Comparison of ENCODE assay signal across 8 mouse cellular contexts in the genomic region with DNA sequence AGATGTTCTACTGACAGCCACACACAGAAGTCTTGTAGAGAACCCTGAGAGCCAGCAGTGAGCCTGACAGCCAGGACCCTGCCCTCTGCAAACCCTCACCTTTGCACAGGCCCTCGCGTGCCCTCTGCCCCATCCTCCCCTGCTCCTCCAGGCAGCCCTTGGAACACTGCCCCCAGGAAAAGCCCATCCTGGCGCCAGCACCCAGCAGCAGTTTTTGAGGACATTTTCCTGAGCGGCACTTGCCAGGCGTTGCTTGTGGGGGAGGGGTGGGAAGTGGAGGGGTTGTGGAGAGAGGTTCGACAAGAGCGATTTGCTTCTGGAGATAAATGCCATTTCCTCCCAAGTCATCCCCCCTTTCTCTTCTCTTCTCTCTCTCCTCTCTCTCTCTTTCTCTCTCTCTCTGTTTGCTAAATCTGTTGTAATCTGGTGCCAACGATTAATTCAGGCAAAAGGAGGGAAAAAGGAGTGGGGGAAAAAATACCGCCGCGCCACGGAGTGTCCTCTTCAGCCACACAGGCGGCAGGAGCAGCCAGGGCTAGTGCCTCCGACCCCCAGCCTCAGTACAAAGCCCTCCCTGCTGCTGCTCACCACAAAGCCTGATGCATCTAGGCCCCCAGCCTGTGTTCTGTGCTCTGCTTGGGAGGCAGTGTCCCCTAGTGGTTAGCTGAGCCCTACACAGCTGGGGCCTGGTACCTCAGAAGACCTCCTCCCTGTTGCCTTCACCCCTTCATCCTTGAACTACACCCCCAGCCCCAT. TPM values are rescaled to one million over a fixed set of nuclear protein-coding genes. Genes with fewer than 3 reads are reported as not detected.
A peak's percentile ranks its signal among the peaks of the same experiment; 100 is the strongest.
DNase-seq lines count a peak whose midpoint lies in the region; ATAC-seq and TF ChIP-seq lines count a peak whose summit lies in the region.

No protein-coding gene starts in this region.

- H3K27me3 ChIP-seq in hindbrain, embryonic 15.5 days = peaks cover 10% of the 10 kb centered on the region; the same call in 1 of the 2 replicates
- H3K27me3 ChIP-seq in liver, embryonic 14.5 days (ENCODE audit: control insufficient read depth, insufficient read depth, low read length) = peaks cover 25% of the 10 kb centered on the region

- peak overlapping the region; percentile 36 for H3K4me2 ChIP-seq in hindbrain, embryonic 15.5 days
- no peak overlapping the region for H3K4me2 ChIP-seq in liver, embryonic 14.5 days (ENCODE audit: low read depth)

- H3K36me3 ChIP-seq in hindbrain, embryonic 15.5 days = no peaks in the 10 kb centered on the region
- H3K36me3 ChIP-seq in liver, embryonic 14.5 days (replicated peaks; ENCODE audit: control insufficient read depth, insufficient read depth, low read depth) = no peaks in the 10 kb centered on the region

- peak; percentile 44 for ATAC-seq in hindbrain, embryonic 15.5 days (ENCODE audit: low FRiP score, low read depth)
- ATAC-seq in liver, embryonic 14.5 days (ENCODE audit: insufficient read depth) = no peak
- ATAC-seq in erythroid progenitor cell, adult 5-6 weeks (replicated peaks; ENCODE audit: low FRiP score, poor library complexity, severe bottlenecking) = no peak

- TF ChIP-seq EP300 in liver, embryonic 14.5 days (IDR thresholded peaks at IDR 0.05; ENCODE audit: low read depth) = no peak

- H3K4me1 ChIP-seq in hindbrain, embryonic 15.5 days (replicated peaks) = peaks cover 59% of the 10 kb centered on the region
- no peaks in the 10 kb centered on the region for H3K4me1 ChIP-seq in liver, embryonic 14.5 days (replicated peaks; ENCODE audit: control insufficient read depth in 2 of 2, insufficient read depth in 2 of 2, low read length in 1 of 2)
- peaks cover 62% of the 10 kb centered on the region for H3K4me1 ChIP-seq in olfactory bulb, adult 2 months (ENCODE audit: control insufficient read depth, insufficient read depth, low read length)

- TF ChIP-seq POLR2A in olfactory bulb, adult 2 months (IDR thresholded peaks at IDR 0.05; ENCODE audit: insufficient read depth, low read depth, low read length) = no peak

- no peak overlapping the region for H3K27ac ChIP-seq in hindbrain, embryonic 15.5 days (replicated peaks)
- H3K27ac ChIP-seq in liver, embryonic 14.5 days = no peak overlapping the region
- no peak overlapping the region for H3K27ac ChIP-seq in olfactory bulb, adult 2 months (ENCODE audit: insufficient read depth, low read depth, low read length)

- DNase-seq in adrenal gland, postnatal 14 days = peak; percentile 40
- DNase-seq in adrenal gland, postnatal 25 days = no peak
- DNase-seq in right cerebral cortex, postnatal 14 days = peak; percentile 65
- no peak for DNase-seq in right cerebral cortex, adult 2 months (ENCODE audit: low spot score in 2 of 2)
- no peak for DNase-seq in liver, embryonic 14.5 days (ENCODE audit: low read depth in 3 of 3, low spot score in 3 of 3)

- WGBS in hindbrain, embryonic 15.5 days = 5% methylated on average over 13 of the region's 14 CpGs
- 11% methylated on average over 13 of the region's 14 CpGs for WGBS in liver, embryonic 14.5 days (ENCODE audit: insufficient replicate concordance)
- WGBS in olfactory bulb, adult 2 months = 17% methylated on average over 14 of the region's 14 CpGs

- H3K9me3 ChIP-seq in hindbrain, embryonic 15.5 days = no peaks in the 10 kb centered on the region
- H3K9me3 ChIP-seq in liver, embryonic 14.5 days (ENCODE audit: control insufficient read depth, low read length) = no peaks in the 10 kb centered on the region

- no peak overlapping the region for H3K4me3 ChIP-seq in hindbrain, embryonic 15.5 days
- no peak overlapping the region for H3K4me3 ChIP-seq in liver, embryonic 14.5 days (ENCODE audit: insufficient read depth in 1 of 2, low read depth in 2 of 2, low read length in 2 of 2)
- H3K4me3 ChIP-seq in olfactory bulb, adult 2 months (ENCODE audit: insufficient read depth, low read depth, low read length) = no peak overlapping the region

- TF ChIP-seq CTCF in liver, embryonic 14.5 days (IDR thresholded peaks at IDR 0.05; ENCODE audit: low read depth) = peak; percentile 84
- TF ChIP-seq CTCF in olfactory bulb, adult 2 months (IDR thresholded peaks at IDR 0.05; ENCODE audit: insufficient read depth, low read depth, low read length) = peak; percentile 57; the same call in 1 of the 2 replicates

- 0 out of 2 replicates have a peak overlapping the region, but pooled peaks have one; percentile 23 for H3K9ac ChIP-seq in hindbrain, embryonic 15.5 days
- H3K9ac ChIP-seq in liver, embryonic 14.5 days (replicated peaks) = no peak overlapping the region

RNA-seq across cellular contexts. Expression of a gene that starts 45.8 kb away (rescaled TPM):
- total RNA-seq in adrenal gland, postnatal 14 days (2021) = 103 and 124 TPM in 2 replicates
- 102 and 132 TPM in 2 replicates for total RNA-seq in adrenal gland, postnatal 25 days (2021)
- 233 and 239 TPM in 2 replicates for polyA plus RNA-seq in hindbrain, embryonic 15.5 days (2015; fragmentation: Nextera tagmentation; extraction: Ambion mirVana)
- polyA plus RNA-seq in liver, embryonic 14.5 days (2012; rRNA removed) = 31.5 and 34.7 TPM in 2 replicates
- 50.5 and 52.4 TPM in 2 replicates for polyA plus RNA-seq in liver, embryonic 14.5 days (2014; fragmentation: Nextera tagmentation; extraction: Ambion mirVana)
- not detected in 2 replicates for polyA plus RNA-seq in olfactory bulb, adult 2 months (2012; ENCODE audit: insufficient read depth, insufficient read length, low replicate concordance, missing spikeins)
- total RNA-seq in erythroid progenitor cell, adult 5-6 weeks (2015; ENCODE audit: low replicate concordance) = 17.3 and 25.6 TPM in 2 replicates
- 8.2 and 10.0 TPM in 2 replicates for total RNA-seq in erythroid progenitor cell, adult 5-6 weeks (2017; ENCODE audit: low replicate concordance)

RNA-seq across cellular contexts. Expression of a gene that starts 54.8 kb away (rescaled TPM):
- 1.2 and 1.5 TPM in 2 replicates for total RNA-seq in adrenal gland, postnatal 14 days (2021)
- 1.6 and 2.0 TPM in 2 replicates for total RNA-seq in adrenal gland, postnatal 25 days (2021)
- 9.8 and 11.1 TPM in 2 replicates for polyA plus RNA-seq in hindbrain, embryonic 15.5 days (2015; fragmentation: Nextera tagmentation; extraction: Ambion mirVana)
- polyA plus RNA-seq in liver, embryonic 14.5 days (2012; rRNA removed) = 0.01 and 0.02 TPM in 2 replicates
- 0.08 and 0.09 TPM in 2 replicates for polyA plus RNA-seq in liver, embryonic 14.5 days (2014; fragmentation: Nextera tagmentation; extraction: Ambion mirVana)
- not detected in 2 replicates for polyA plus RNA-seq in olfactory bulb, adult 2 months (2012; ENCODE audit: insufficient read depth, insufficient read length, low replicate concordance, missing spikeins)
- not detected in 2 replicates for total RNA-seq in erythroid progenitor cell, adult 5-6 weeks (2015; ENCODE audit: low replicate concordance)
- not detected in 2 replicates for total RNA-seq in erythroid progenitor cell, adult 5-6 weeks (2017; ENCODE audit: low replicate concordance)

RNA-seq across cellular contexts. Expression of a gene that starts 57.1 kb away (rescaled TPM):
- 1,334 and 1,491 TPM in 2 replicates for total RNA-seq in adrenal gland, postnatal 14 days (2021)
- total RNA-seq in adrenal gland, postnatal 25 days (2021) = 781 and 926 TPM in 2 replicates
- 1,050 and 1,125 TPM in 2 replicates for polyA plus RNA-seq in hindbrain, embryonic 15.5 days (2015; fragmentation: Nextera tagmentation; extraction: Ambion mirVana)
- 282 and 547 TPM in 2 replicates for polyA plus RNA-seq in liver, embryonic 14.5 days (2012; rRNA removed)
- polyA plus RNA-seq in liver, embryonic 14.5 days (2014; fragmentation: Nextera tagmentation; extraction: Ambion mirVana) = 803 and 809 TPM in 2 replicates
- not detected in 2 replicates for polyA plus RNA-seq in olfactory bulb, adult 2 months (2012; ENCODE audit: insufficient read depth, insufficient read length, low replicate concordance, missing spikeins)
- 226 and 267 TPM in 2 replicates for total RNA-seq in erythroid progenitor cell, adult 5-6 weeks (2015; ENCODE audit: low replicate concordance)
- 106 and 241 TPM in 2 replicates for total RNA-seq in erythroid progenitor cell, adult 5-6 weeks (2017; ENCODE audit: low replicate concordance)

Comparison
In these comparisons a context has a peak if more than half of its experiments do, and no peak if none do; other contexts are left out.
1. DNase-seq: peak in adrenal gland, postnatal 14 days (single experiment) and right cerebral cortex, postnatal 14 days (single experiment); none in adrenal gland, postnatal 25 days (single experiment), right cerebral cortex, adult 2 months (0 of 2) and liver, embryonic 14.5 days (0 of 3).